Mouse (Mus musculus): ENCODE measurements around the gene Ier2. TPM values are rescaled to one million over a fixed set of nuclear protein-coding genes. Genes with fewer than 3 reads are reported as not detected.

Ier2 gene
- polyA plus RNA-seq, 1 experiment from 2014 or later = 113 TPM

DNA sequence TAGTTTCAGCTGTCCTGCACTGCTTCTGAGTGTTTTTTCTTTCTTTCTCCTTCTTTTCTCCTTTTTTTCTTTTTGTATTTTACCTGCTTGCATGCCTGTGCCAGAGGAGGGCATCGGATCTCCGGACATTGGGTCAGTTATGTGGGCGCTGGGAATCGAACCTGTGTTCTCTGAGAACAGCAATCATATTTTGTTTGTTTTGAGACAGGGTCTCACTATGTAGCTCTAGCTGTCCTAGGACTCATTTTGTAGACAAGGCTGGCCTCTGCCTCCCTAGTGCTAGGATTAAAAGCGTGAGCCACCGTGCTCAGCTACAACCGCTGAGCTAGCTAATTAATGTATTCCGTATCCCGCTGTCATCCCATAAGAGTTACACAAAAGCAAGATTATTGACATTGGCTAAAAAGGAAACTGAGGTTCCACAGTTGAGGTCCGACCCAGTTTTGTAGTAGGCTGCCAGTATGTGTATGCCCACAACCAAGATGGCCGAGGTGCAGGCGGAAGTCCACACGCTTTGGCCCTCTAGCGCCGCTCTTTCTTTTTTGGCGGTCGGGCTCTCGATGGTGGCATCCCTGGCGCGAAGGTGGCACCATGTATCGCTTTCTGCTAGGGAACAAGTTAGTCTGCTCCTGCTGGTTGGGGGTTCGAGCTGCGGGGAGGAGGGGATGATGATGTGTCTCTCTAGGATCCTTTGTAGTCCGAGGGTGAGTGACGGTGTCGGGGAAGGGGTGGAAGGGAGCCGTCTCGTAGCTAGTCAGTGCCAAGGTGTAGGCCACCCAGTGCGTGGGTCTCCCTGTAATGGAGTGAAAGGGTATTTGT, 2.1 kb upstream of the Ier2 start:
- ATAC-seq (no peak), DNase-seq (ENCODE audit: low read depth, low spot score) (no peak)
- in situ Hi-C loops (cut with MboI; ENCODE audit: low pct_unique_long_range_greater_than_20kb) = loop anchor here (10.0 to 25.0 kb wide), 2 partner anchors 320 to 652 kb away; partner anchors contain the start of genes 1700067K01Rik, 2210011C24Rik and Palm3
- no peaks in the 10 kb centered on the region for H3K27me3 ChIP-seq
- POLR2A ChIA-PET = interaction anchor here (0.8 to 0.9 kb wide), 3 partner anchors 17 to 44 kb away, joined by 3 read pairs; no protein-coding TSS in a partner anchor
- no peak for TF ChIP-seq CTCF (IDR thresholded peaks at IDR 0.05)
- CTCF ChIA-PET = interaction anchor here (1.2 to 1.8 kb wide), 4 partner anchors 15 to 148 kb away, joined by 3 to 7 read pairs (median 4); no protein-coding TSS in a partner anchor

GRCm38 (mm10) chr8:84663483-84664327, 1.1 kb upstream of the Ier2 start:
- ATAC-seq = peak; percentile 38
- no peak for DNase-seq (ENCODE audit: low read depth, low spot score)
- in situ Hi-C loops (cut with MboI; ENCODE audit: low pct_unique_long_range_greater_than_20kb) = loop anchor here (10.0 to 25.0 kb wide), 2 partner anchors 321 to 651 kb away; partner anchors contain the start of genes 1700067K01Rik, 2210011C24Rik and Palm3
- POLR2A ChIA-PET = no interaction called here
- H3K27me3 ChIP-seq = no peaks in the 10 kb centered on the region
- CTCF ChIA-PET = interaction anchor here (1.4 kb wide), 1 partner anchor 20 kb away, joined by 4 read pairs; no protein-coding TSS in a partner anchor
- TF ChIP-seq CTCF (IDR thresholded peaks at IDR 0.05) = no peak

GRCm38 (mm10) chr8:84661961-84662571, 586 bp downstream of the Ier2 start:
- H3K27me3 ChIP-seq = no peaks in the 10 kb centered on the region
- DNase-seq (ENCODE audit: low read depth, low spot score) (no peak), ATAC-seq (peak; percentile 1)
- in situ Hi-C loops (cut with MboI; ENCODE audit: low pct_unique_long_range_greater_than_20kb) = loop anchor here (10.0 to 25.0 kb wide), 2 partner anchors 323 to 650 kb away; partner anchors contain the start of genes 1700067K01Rik, 2210011C24Rik and Palm3
- no peak for TF ChIP-seq CTCF (IDR thresholded peaks at IDR 0.05)
- CTCF ChIA-PET = interaction anchor here (1.0 kb wide), 1 partner anchor 151 kb away, joined by 3 read pairs; no protein-coding TSS in a partner anchor
- POLR2A ChIA-PET = interaction anchor here (1.0 to 2.0 kb wide), 4 partner anchors 22 to 313 kb away, joined by 3 to 5 read pairs (median 4); partner anchors contain the start of gene Gadd45gip1

- in situ Hi-C loops (cut with MboI; ENCODE audit: low pct_unique_long_range_greater_than_20kb) = loop anchor here (10.0 to 25.0 kb wide), 2 partner anchors 323 to 649 kb away; partner anchors contain the start of genes 1700067K01Rik, 2210011C24Rik and Palm3
- POLR2A ChIA-PET = interaction anchor here (0.9 to 2.0 kb wide), 4 partner anchors 23 to 170 kb away, joined by 3 to 5 read pairs (median 4); partner anchors contain the start of gene Gadd45gip1
- ATAC-seq = peak; percentile 7
- no peak for DNase-seq (ENCODE audit: low read depth, low spot score)
- H3K27me3 ChIP-seq = no peaks in the 10 kb centered on the region
- no peak for TF ChIP-seq CTCF (IDR thresholded peaks at IDR 0.05)
- CTCF ChIA-PET = interaction anchor here (1.0 to 2.0 kb wide), 3 partner anchors 22 to 154 kb away, joined by 3 to 5 read pairs (median 3); no protein-coding TSS in a partner anchor
These were observed 1.2 kb downstream of the Ier2 start for GRCm38 (mm10) chr8:84661458-84661871.

GRCm38 (mm10) chr8:84660819-84661457, 1.7 kb downstream of the Ier2 start:
- no peak for TF ChIP-seq CTCF (IDR thresholded peaks at IDR 0.05)
- DNase-seq (ENCODE audit: low read depth, low spot score) = no peak
- no peak for ATAC-seq
- ChIA-PET CTCF (interaction anchor here (1.0 to 2.0 kb wide), 5 partner anchors 21 to 474 kb away, joined by 3 to 5 read pairs (median 3); no protein-coding TSS in a partner anchor), POLR2A (interaction anchor here (0.9 to 2.0 kb wide), 4 partner anchors 23 to 171 kb away, joined by 3 to 5 read pairs (median 4); partner anchors contain the start of gene Gadd45gip1)
- H3K27me3 ChIP-seq = no peaks in the 10 kb centered on the region
- in situ Hi-C loops (cut with MboI; ENCODE audit: low pct_unique_long_range_greater_than_20kb) = loop anchor here (10.0 to 25.0 kb wide), 2 partner anchors 324 to 649 kb away; partner anchors contain the start of genes 1700067K01Rik, 2210011C24Rik and Palm3

- in situ Hi-C loops (cut with MboI; ENCODE audit: low pct_unique_long_range_greater_than_20kb) = loop anchor here (10.0 to 25.0 kb wide), 2 partner anchors 325 to 648 kb away; partner anchors contain the start of genes 1700067K01Rik, 2210011C24Rik and Palm3
- POLR2A ChIA-PET = interaction anchor here (0.6 to 1.5 kb wide), 4 partner anchors 28 to 377 kb away, joined by 3 to 7 read pairs (median 3); partner anchors contain the start of genes Gadd45gip1 and Nacc1
- CTCF ChIA-PET = interaction anchor here (0.9 to 2.0 kb wide), 6 partner anchors 21 to 474 kb away, joined by 3 to 5 read pairs (median 3); no protein-coding TSS in a partner anchor
- no peak for TF ChIP-seq CTCF (IDR thresholded peaks at IDR 0.05)
- DNase-seq (ENCODE audit: low read depth, low spot score) = no peak
- no peaks in the 10 kb centered on the region for H3K27me3 ChIP-seq
- peak; percentile 9 for ATAC-seq
These were observed 2.5 kb downstream of the Ier2 start for GRCm38 (mm10) chr8:84659936-84660818.

- H3K27me3 ChIP-seq = no peaks in the 10 kb centered on the region
- no peak for TF ChIP-seq CTCF (IDR thresholded peaks at IDR 0.05)
- no peak for DNase-seq (ENCODE audit: low read depth, low spot score)
- no peak for ATAC-seq
- POLR2A ChIA-PET = interaction anchor here (0.7 kb wide), 1 partner anchor 1749 kb away, joined by 3 read pairs; no protein-coding TSS in a partner anchor
- in situ Hi-C loops (cut with MboI; ENCODE audit: low pct_unique_long_range_greater_than_20kb) = loop anchor here (25.0 kb wide), 1 partner anchor 647 kb away; the partner anchor contains the start of genes 1700067K01Rik, 2210011C24Rik and Palm3
- CTCF ChIA-PET = interaction anchor here (0.8 to 1.7 kb wide), 3 partner anchors 11 to 75 kb away, joined by 3 read pairs; no protein-coding TSS in a partner anchor
These were observed 3.7 kb downstream of the Ier2 start for GRCm38 (mm10) chr8:84658951-84659350.
